18 mouse cellular contexts compared by ENCODE assay signal in genomic region chr11:50477486-50478070, GRCm38 (mm10). TPM values are rescaled to one million over a fixed set of nuclear protein-coding genes. Genes with fewer than 3 reads are reported as not detected.
A peak's percentile ranks its signal among the peaks of the same experiment; 100 is the strongest.
DNase-seq lines count a peak whose midpoint lies in the region; ATAC-seq and TF ChIP-seq lines count a peak whose summit lies in the region.
"Had no signal": no experiment of that assay in that cellular context is flagged by ENCODE, and none has a peak within 500 bp of the region (broad histone marks: within the 10 kb centered on the region; RNA-seq: fewer than 3 reads in every experiment).

No protein-coding gene starts in this region.

- no peak for TF ChIP-seq POLR2A in testis, adult 2 months (IDR thresholded peaks at IDR 0.05; ENCODE audit: control insufficient read depth, low read depth, low read length)

- ATAC-seq in heart, postnatal 0 days (ENCODE audit: insufficient read depth, low read depth): peak; percentile 56

- TF ChIP-seq EP300 in heart, postnatal 0 days (IDR thresholded peaks at IDR 0.05; ENCODE audit: low read depth): no peak

- no peaks in the 10 kb centered on the region for H3K27me3 ChIP-seq in heart, postnatal 0 days (ENCODE audit: control insufficient read depth, insufficient read depth, low read length)
- no peaks in the 10 kb centered on the region for H3K27me3 ChIP-seq in testis, adult 2 months (ENCODE audit: control insufficient read depth, insufficient read depth, low read length)
- H3K27me3 ChIP-seq: limb, embryonic 15.5 days; megakaryocyte, embryonic 14.5 days; neural tube, embryonic 15.5 days had no signal

- peak overlapping the region; percentile 1; the same call in 1 of the 2 replicates for H3K4me2 ChIP-seq in heart, postnatal 0 days (ENCODE audit: low read depth, low read length)
- H3K4me2 ChIP-seq: limb, embryonic 15.5 days; neural tube, embryonic 15.5 days had no signal

- H3K4me1 ChIP-seq in heart, postnatal 0 days (ENCODE audit: control insufficient read depth, insufficient read depth): no peaks in the 10 kb centered on the region
- no peaks in the 10 kb centered on the region for H3K4me1 ChIP-seq in testis, adult 2 months (ENCODE audit: control insufficient read depth, insufficient read depth, low read length)
- H3K4me1 ChIP-seq: megakaryocyte, embryonic 14.5 days had no signal

- DNase-seq in gastrocnemius, adult 8-10 months (ENCODE audit: low spot score in 2 of 2): peak; percentile 38 to 53
- DNase-seq in gastrocnemius, postnatal 10 days: no peak
- DNase-seq in heart, postnatal 0 days (ENCODE audit: low spot score): peak; percentile 37
- no peak for DNase-seq in heart, postnatal 25 days (ENCODE audit: low spot score)
- DNase-seq in testis, postnatal 10 days (ENCODE audit: low spot score): no peak
- DNase-seq in kidney, postnatal 4 days: no peak
- DNase-seq: adrenal gland, postnatal 36 days; cerebellum, adult 9-11 months; kidney, adult 9 months; right cerebral cortex, postnatal 25 days; thymus, postnatal 4 days had no signal

- intact Hi-C loops in heart, postnatal 25 days (cut with DNase I): no loop called here

- no peak overlapping the region for H3K9ac ChIP-seq in heart, postnatal 0 days (replicated peaks; ENCODE audit: low read depth, low read length)
- H3K9ac ChIP-seq: limb, embryonic 15.5 days; neural tube, embryonic 15.5 days had no signal

- no peaks in the 10 kb centered on the region for H3K9me3 ChIP-seq in heart, postnatal 0 days (replicated peaks; ENCODE audit: control insufficient read depth, low read length)
- H3K9me3 ChIP-seq: G1E; heart, embryonic 10.5 days; limb, embryonic 15.5 days; neural tube, embryonic 15.5 days had no signal

- H3K4me3 ChIP-seq in heart, postnatal 0 days (ENCODE audit: low read depth, low read length): no peak overlapping the region
- peak overlapping the region; percentile 44 for H3K4me3 ChIP-seq in testis, adult 2 months (ENCODE audit: control insufficient read depth, low read depth, low read length)
- H3K4me3 ChIP-seq: heart, embryonic 10.5 days; limb, embryonic 15.5 days; megakaryocyte, embryonic 14.5 days; neural tube, embryonic 15.5 days had no signal

- TF ChIP-seq CTCF in heart, postnatal 0 days (IDR thresholded peaks at IDR 0.05; ENCODE audit: low read depth): no peak
- TF ChIP-seq CTCF in testis, adult 2 months (IDR thresholded peaks at IDR 0.05; ENCODE audit: control insufficient read depth, insufficient read depth, insufficient replicate concordance, low read depth, low read length): no peak

- 35% methylated on average over 11 of the region's 11 CpGs for WGBS in heart, postnatal 0 days

- no peak overlapping the region for H3K27ac ChIP-seq in heart, postnatal 0 days (ENCODE audit: low read depth)
- no peak overlapping the region for H3K27ac ChIP-seq in testis, adult 2 months (ENCODE audit: control insufficient read depth, insufficient read depth, low read depth, low read length)
- H3K27ac ChIP-seq: heart, embryonic 10.5 days; limb, embryonic 15.5 days; neural tube, embryonic 15.5 days; stomach, postnatal 0 days had no signal

- no peaks in the 10 kb centered on the region for H3K36me3 ChIP-seq in heart, postnatal 0 days (replicated peaks; ENCODE audit: control insufficient read depth, insufficient read depth, low read length)
- H3K36me3 ChIP-seq in testis, adult 2 months (ENCODE audit: control insufficient read depth, insufficient read depth, low read length): no peaks in the 10 kb centered on the region
- H3K36me3 ChIP-seq: G1E; heart, embryonic 10.5 days; limb, embryonic 15.5 days; neural tube, embryonic 15.5 days had no signal

RNA-seq across cellular contexts. Expression of gene Rufy1, which starts 46.7 kb away (rescaled TPM):
- total RNA-seq in gastrocnemius, adult 8-10 months (2022): 10 to 100 TPM; 21.2 to 24.9 (median 22.0) TPM
- total RNA-seq in gastrocnemius, postnatal 10 days (2021): 10 to 100 TPM; 21.1 to 21.7 TPM
- 22.8 and 24.9 TPM in 2 replicates for total RNA-seq in heart, postnatal 0 days (2014; rRNA removed; ENCODE audit: low replicate concordance)
- 29.2 and 29.8 TPM in 2 replicates for polyA plus RNA-seq in heart, postnatal 0 days (2015; fragmentation: Nextera tagmentation; extraction: Ambion mirVana)
- 10 to 100 TPM; 27.6 to 29.5 TPM for total RNA-seq in heart, postnatal 25 days (2021)
- polyA plus RNA-seq in testis, adult 2 months (2012; rRNA removed): 5.7 and 6.4 TPM in 2 replicates

Comparison
In these comparisons a context has a peak if more than half of its experiments do, and no peak if none do; other contexts are left out.
1. DNase-seq: peak in gastrocnemius, adult 8-10 months (2 of 2) and heart, postnatal 0 days (single experiment); none in gastrocnemius, postnatal 10 days (single experiment), heart, postnatal 25 days (single experiment), testis, postnatal 10 days (single experiment) and kidney, postnatal 4 days (0 of 2).